ENCODE assay signal across 11 mouse cellular contexts in the genomic region with DNA sequence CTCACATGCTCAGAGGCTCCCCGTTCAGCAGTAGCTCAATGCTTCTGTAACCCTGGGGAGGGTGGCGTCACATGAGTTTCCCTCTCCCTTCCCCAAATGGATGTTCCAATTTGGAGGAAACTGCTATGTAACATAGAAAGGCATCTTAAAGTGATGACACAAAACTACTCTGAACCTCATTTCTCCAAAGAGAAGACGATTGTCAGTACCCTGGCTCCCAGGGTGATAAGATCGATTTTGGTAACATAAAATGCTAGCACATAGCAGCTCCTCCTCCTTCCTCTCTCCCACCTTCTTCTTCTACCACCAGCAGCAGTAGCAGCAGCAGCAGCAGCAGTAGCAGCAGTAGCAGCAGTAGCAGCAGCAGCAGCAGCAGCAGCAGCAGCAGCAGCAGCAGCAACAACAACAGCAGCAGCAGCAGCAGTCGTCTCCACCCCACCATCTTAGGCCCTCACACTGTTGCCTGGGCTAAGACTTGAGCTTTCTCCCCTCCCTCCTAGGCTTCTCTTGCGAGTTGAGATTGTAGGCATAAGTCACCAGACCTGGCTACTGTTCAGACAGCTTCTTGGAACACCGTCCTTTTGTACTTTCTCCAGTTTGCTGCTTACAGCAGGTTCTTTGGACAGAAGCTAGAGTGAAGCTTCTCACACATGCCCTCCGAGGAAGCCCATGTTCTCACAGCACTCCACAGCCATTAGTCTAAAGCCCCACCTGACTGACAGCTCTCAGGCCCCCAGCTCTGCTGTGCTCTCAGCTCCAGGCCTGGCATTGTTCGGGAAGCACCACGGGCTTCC.
DNase-seq lines count a peak whose midpoint lies in the region; ATAC-seq lines count a peak whose summit lies in the region.
"Had no signal": no experiment of that assay in that cellular context is flagged by ENCODE, and none has a peak within 500 bp of the region (broad histone marks: within the 10 kb centered on the region; RNA-seq: fewer than 3 reads in every experiment).

No protein-coding gene starts in this region.

- 0 out of 2 replicates have a peak, but pooled peaks have one; percentile 24 for ATAC-seq in kidney, embryonic 16.5 days (ENCODE audit: low FRiP score, low TSS enrichment)
- peak; percentile 30 for ATAC-seq in inflammation-experienced regulatory T-cells, adult 6 months
- no peak for ATAC-seq in cerebellum, adult (ENCODE audit: insufficient number of reproducible peaks, low FRiP score, low TSS enrichment)

- H3K4me3 ChIP-seq in kidney, embryonic 16.5 days (ENCODE audit: low read length): no peak overlapping the region
- H3K4me3 ChIP-seq: heart, adult 2 months; myocyte had no signal

- no peak overlapping the region for H3K4me2 ChIP-seq in kidney, embryonic 16.5 days (replicated peaks; ENCODE audit: low read depth, low read length)

- peaks cover 27% of the 10 kb centered on the region for H3K4me1 ChIP-seq in kidney, embryonic 16.5 days (ENCODE audit: insufficient read depth, low read length)

- no peaks in the 10 kb centered on the region for H3K27me3 ChIP-seq in kidney, embryonic 16.5 days (ENCODE audit: insufficient read depth, low read length)

- no peaks in the 10 kb centered on the region for H3K9me3 ChIP-seq in kidney, embryonic 16.5 days (ENCODE audit: low read length)

- peak overlapping the region; percentile 20; the same call in 1 of the 2 replicates for H3K27ac ChIP-seq in kidney, embryonic 16.5 days (ENCODE audit: low read length)
- H3K27ac ChIP-seq: heart, adult 2 months had no signal

- 59% methylated on average over 10 of the region's 10 CpGs for WGBS in kidney, embryonic 16.5 days

- no peaks in the 10 kb centered on the region for H3K36me3 ChIP-seq in kidney, embryonic 16.5 days (ENCODE audit: insufficient read depth, low read length)

- peak; percentile 55 for DNase-seq in adrenal gland, postnatal 10 days
- no peak for DNase-seq in adrenal gland, adult 8-10 months
- DNase-seq in kidney, postnatal 25 days: no peak
- DNase-seq in A20 (ENCODE audit: low read depth, low spot score): peak; percentile 53
- no peak for DNase-seq in heart, postnatal 4 days
- DNase-seq: heart, adult 2 months; right cerebral cortex, postnatal 4 days had no signal

- no peak overlapping the region for H3K9ac ChIP-seq in kidney, embryonic 16.5 days (replicated peaks; ENCODE audit: low read length)

Comparison
In these comparisons a context has a peak if more than half of its experiments do, and no peak if none do; other contexts are left out.
1. DNase-seq: peak in adrenal gland, postnatal 10 days (single experiment) and A20 (single experiment); none in adrenal gland, adult 8-10 months (single experiment), kidney, postnatal 25 days (0 of 2) and heart, postnatal 4 days (single experiment).